Mouse (Mus musculus) midbrain, embryonic 11.5 days (tissue): ENCODE data around the gene Casz1. TPM values are rescaled to one million over a fixed set of nuclear protein-coding genes. Genes with fewer than 3 reads are reported as not detected.

Source experiments
- ATAC-seq: fragments of 200-750 bp; cut with Nextera tagmentation; 2 replicates; pipeline ENCODE4 v1.8.0; 2017; ENCODE audit warnings: moderate TSS enrichment, moderate library complexity; ENCODE audit not compliant: low FRiP score
- DNase-seq: peaks from one replicate; pipeline ENCODE4 v3.0.0; 2015; ENCODE audit warnings: low spot score; ENCODE audit errors: missing footprints
- H3K27ac ChIP-seq: fragments of 300-500 bp; sonication (generic); 2 replicates; pipeline ENCODE4 v1.5.1; 2014; ENCODE audit warnings: low read depth, low read length
- H3K27me3 ChIP-seq: fragments of 300-500 bp; sonication (generic); 2 replicates; pipeline ENCODE4 v1.6.1; 2014; ENCODE audit warnings: mild to moderate bottlenecking, low read length, moderate library complexity, mixed read lengths; ENCODE audit not compliant: control insufficient read depth, insufficient read depth
- H3K36me3 ChIP-seq: fragments of 300-500 bp; sonication (generic); 2 replicates; pipeline ENCODE4 v1.6.1; 2014; ENCODE audit warnings: mild to moderate bottlenecking, low read length, moderate library complexity, mixed read lengths; ENCODE audit not compliant: control insufficient read depth, insufficient read depth
- H3K4me1 ChIP-seq: fragments of 300-500 bp; sonication (generic); 2 replicates; pipeline ENCODE4 v1.6.1; 2014; ENCODE audit warnings: low read length; ENCODE audit not compliant: control insufficient read depth, insufficient read depth
- H3K4me2 ChIP-seq: fragments of 300-500 bp; sonication (generic); 2 replicates; pipeline ENCODE4 v1.6.1; 2014; ENCODE audit warnings: mild to moderate bottlenecking, moderate library complexity
- H3K4me3 ChIP-seq: fragments of 300-500 bp; sonication (generic); 2 replicates; pipeline ENCODE4 v1.5.1; 2014; ENCODE audit warnings: low read depth, low read length
- H3K9ac ChIP-seq: fragments of 300-500 bp; sonication (generic); 2 replicates; pipeline ENCODE4 v1.6.1; 2014; ENCODE audit warnings: low read length
- H3K9me3 ChIP-seq: fragments of 300-500 bp; sonication (generic); 2 replicates; pipeline ENCODE4 v1.6.1; 2016; ENCODE audit warnings: low read length; ENCODE audit not compliant: control insufficient read depth
- WGBS: fragments of 180-500 bp; shearing (Covaris S2); extraction: QIAGEN DNeasy Blood & Tissue Kit; methylation state at CpG from one replicate; pipeline ENCODE4 v1.1.7; 2014; 5-methylcytosine and 5-hydroxymethylcytosine counted together
- polyA plus RNA-seq: library from polyadenylated mRNA; unstranded; fragments of >200 nt; fragmentation: Nextera tagmentation; extraction: Ambion mirVana; gene quantifications from 2 replicates; pipeline ENCODE4 v1.2.1, GENCODE M21; 2014

Casz1 gene
- polyA plus RNA-seq, 1 experiment from 2014 or later = 1.6 TPM

GRCm38 (mm10) chr4:148923414-148923813 is 119.2 kb downstream of the Casz1 start:
- Histone ChIP-seq H3K4me3 (no peak overlapping the region), H3K9ac (no peak overlapping the region), H3K4me2 (no peak overlapping the region), H3K27ac (no peak overlapping the region), H3K9me3 (no peaks in the 10 kb centered on the region), H3K36me3 (no peaks in the 10 kb centered on the region), H3K4me1 (peaks cover 33% of the 10 kb centered on the region), H3K27me3 (peaks cover 85% of the 10 kb centered on the region)
- WGBS = 85% methylated on average over 9 of the region's 9 CpGs
- DNase-seq (no peak), ATAC-seq (no peak)

GRCm38 (mm10) chr4:148923976-148924375 is 119.7 kb downstream of the Casz1 start:
- Histone ChIP-seq H3K4me1 (peaks cover 33% of the 10 kb centered on the region), H3K4me2 (no peak overlapping the region), H3K36me3 (no peaks in the 10 kb centered on the region), H3K9ac (no peak overlapping the region), H3K27me3 (peaks cover 85% of the 10 kb centered on the region), H3K27ac (no peak overlapping the region), H3K4me3 (no peak overlapping the region), H3K9me3 (no peaks in the 10 kb centered on the region)
- DNase-seq (no peak), ATAC-seq (no peak)
- WGBS = 61% methylated on average over 8 of the region's 8 CpGs

DNA sequence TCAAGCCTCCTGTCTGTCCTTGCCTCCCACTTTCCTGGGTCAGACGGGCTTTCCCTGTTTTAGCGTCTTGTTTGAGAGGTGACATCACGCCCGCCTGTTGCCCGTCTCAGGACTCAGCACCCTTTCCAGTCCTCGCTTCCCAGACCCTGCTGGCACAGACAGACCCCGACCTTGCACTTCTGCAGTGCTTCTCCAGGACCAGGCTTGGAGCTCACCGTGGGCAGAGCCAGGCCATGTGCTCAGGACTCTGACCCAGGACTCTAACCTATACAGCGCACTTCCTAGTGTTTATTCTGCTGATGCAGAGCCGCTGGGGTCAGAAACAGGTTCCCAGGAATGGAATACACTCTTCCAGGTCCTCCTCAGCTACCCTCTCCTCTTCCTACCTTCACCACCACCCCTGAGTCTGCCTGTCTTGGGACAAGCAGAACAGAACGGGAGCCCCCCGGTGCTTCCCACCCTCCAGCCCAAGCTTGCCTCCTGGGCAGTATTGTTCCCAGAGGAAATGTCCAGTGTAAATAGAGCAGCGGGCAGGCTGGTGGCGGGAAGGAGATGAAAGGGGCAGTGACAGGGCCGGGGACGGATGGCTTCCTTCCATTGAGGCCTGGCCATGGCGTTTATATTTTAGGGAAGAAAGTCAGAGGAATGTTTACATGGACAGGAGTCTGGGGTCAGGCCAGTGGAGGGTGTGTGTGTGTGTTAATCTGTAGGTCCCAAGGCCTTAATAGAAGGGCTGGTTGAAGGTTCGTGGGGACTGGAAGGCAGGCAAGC is 121.5 kb downstream of the Casz1 start:
- DNase-seq (peak; percentile 88), ATAC-seq (no peak)
- Histone ChIP-seq H3K9ac (peak overlapping the region; percentile 27; the same call in 1 of the 2 replicates), H3K4me2 (0 out of 2 replicates have a peak overlapping the region, but pooled peaks have one; percentile 2), H3K27ac (no peak overlapping the region), H3K36me3 (no peaks in the 10 kb centered on the region), H3K9me3 (no peaks in the 10 kb centered on the region), H3K27me3 (peaks cover 81% of the 10 kb centered on the region), H3K4me1 (peaks cover 31% of the 10 kb centered on the region), H3K4me3 (no peak overlapping the region)
- 23% methylated on average over 18 of the region's 18 CpGs for WGBS

- WGBS = 34% methylated on average over 8 of the region's 8 CpGs
- Histone ChIP-seq H3K9ac (no peak overlapping the region), H3K9me3 (no peaks in the 10 kb centered on the region), H3K27me3 (peaks cover 81% of the 10 kb centered on the region), H3K36me3 (no peaks in the 10 kb centered on the region), H3K4me3 (no peak overlapping the region), H3K27ac (no peak overlapping the region), H3K4me2 (no peak overlapping the region), H3K4me1 (peaks cover 31% of the 10 kb centered on the region)
- ATAC-seq (no peak), DNase-seq (no peak)
Measured at GRCm38 (mm10) chr4:148926459-148926858, 122.2 kb downstream of the Casz1 start.

DNA sequence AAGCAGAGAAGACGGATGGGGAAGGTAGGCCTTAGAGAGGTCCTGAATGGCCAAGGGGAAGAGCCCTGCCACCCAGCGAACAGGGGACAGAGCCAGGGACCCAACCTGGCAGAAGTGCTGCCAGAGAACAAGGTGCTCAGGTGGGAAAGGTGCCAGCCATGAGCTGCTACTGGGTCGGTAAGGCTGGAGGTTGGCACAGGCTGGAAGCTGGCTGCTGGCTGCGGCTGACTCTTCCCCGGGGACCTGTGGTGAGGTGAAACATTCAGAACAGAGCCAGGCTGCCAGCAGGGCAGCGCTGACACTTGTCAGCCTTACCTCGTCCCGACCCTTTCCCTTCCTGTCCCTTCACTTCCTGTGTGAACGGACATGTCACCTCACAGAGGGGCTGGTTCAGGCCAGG is 124.1 kb downstream of the Casz1 start:
- DNase-seq = no peak
- ATAC-seq = no peak
- H3K9me3 ChIP-seq = no peaks in the 10 kb centered on the region
- no peak overlapping the region for H3K4me3 ChIP-seq
- no peak overlapping the region for H3K9ac ChIP-seq
- H3K4me2 ChIP-seq = no peak overlapping the region
- H3K36me3 ChIP-seq = no peaks in the 10 kb centered on the region
- WGBS = 78% methylated on average over 9 of the region's 9 CpGs
- H3K4me1 ChIP-seq = peaks cover 18% of the 10 kb centered on the region
- H3K27ac ChIP-seq = no peak overlapping the region
- peaks cover 76% of the 10 kb centered on the region for H3K27me3 ChIP-seq

- Histone ChIP-seq H3K9ac (no peak overlapping the region), H3K27me3 (peaks cover 75% of the 10 kb centered on the region), H3K4me1 (peaks cover 18% of the 10 kb centered on the region), H3K27ac (no peak overlapping the region), H3K4me3 (no peak overlapping the region), H3K4me2 (no peak overlapping the region), H3K9me3 (no peaks in the 10 kb centered on the region), H3K36me3 (no peaks in the 10 kb centered on the region)
- ATAC-seq = no peak
- no peak for DNase-seq
- WGBS = 92% methylated on average over 16 of the region's 16 CpGs
Measured at GRCm38 (mm10) chr4:148928876-148929275, 124.6 kb downstream of the Casz1 start.

GRCm38 (mm10) chr4:148930721-148931229 is 126.5 kb downstream of the Casz1 start:
- peaks cover 68% of the 10 kb centered on the region for H3K27me3 ChIP-seq
- H3K4me1 ChIP-seq = peaks cover 18% of the 10 kb centered on the region
- no peaks in the 10 kb centered on the region for H3K36me3 ChIP-seq
- no peak overlapping the region for H3K9ac ChIP-seq
- DNase-seq (no peak), ATAC-seq (no peak)
- WGBS = 71% methylated on average over 9 of the region's 9 CpGs
- H3K9me3 ChIP-seq = no peaks in the 10 kb centered on the region
- H3K4me2 ChIP-seq = no peak overlapping the region
- no peak overlapping the region for H3K27ac ChIP-seq
- no peak overlapping the region for H3K4me3 ChIP-seq

- Histone ChIP-seq H3K27ac (no peak overlapping the region), H3K4me3 (no peak overlapping the region), H3K4me2 (no peak overlapping the region), H3K4me1 (peaks cover 8% of the 10 kb centered on the region; the same call in 1 of the 2 replicates), H3K9me3 (no peaks in the 10 kb centered on the region), H3K36me3 (no peaks in the 10 kb centered on the region), H3K9ac (no peak overlapping the region), H3K27me3 (peaks cover 64% of the 10 kb centered on the region)
- no peak for DNase-seq
- no peak for ATAC-seq
- 89% methylated on average over 13 of the region's 13 CpGs for WGBS
Measured at GRCm38 (mm10) chr4:148933109-148933508, 128.9 kb downstream of the Casz1 start.

- Histone ChIP-seq H3K9ac (no peak overlapping the region), H3K27me3 (peaks cover 69% of the 10 kb centered on the region), H3K36me3 (no peaks in the 10 kb centered on the region), H3K9me3 (no peaks in the 10 kb centered on the region), H3K27ac (no peak overlapping the region), H3K4me2 (no peak overlapping the region), H3K4me1 (peaks cover 13% of the 10 kb centered on the region), H3K4me3 (no peak overlapping the region)
- ATAC-seq = peak; percentile 33; the same call in 1 of the 2 replicates
- 61% methylated on average over 13 of the region's 13 CpGs for WGBS
- DNase-seq = no peak
Measured at GRCm38 (mm10) chr4:148935211-148935610, 131.0 kb downstream of the Casz1 start.
